17 mouse cellular contexts compared by ENCODE assay signal in genomic region chr15:85693819-85694218, GRCm38 (mm10). TPM values are rescaled to one million over a fixed set of nuclear protein-coding genes. Genes with fewer than 3 reads are reported as not detected.
"Had no signal": no experiment of that assay in that cellular context is flagged by ENCODE, and none has a peak within 500 bp of the region (broad histone marks: within the 10 kb centered on the region; RNA-seq: fewer than 3 reads in every experiment).

No protein-coding gene starts in this region.

- ATAC-seq: midbrain, embryonic 13.5 days; midbrain, embryonic 15.5 days had no signal

- H3K4me2 ChIP-seq: lung, embryonic 14.5 days; midbrain, embryonic 13.5 days; midbrain, embryonic 15.5 days; neural tube, embryonic 12.5 days; stomach, embryonic 15.5 days had no signal

- DNase-seq: lung, adult 18-20 months; lung, embryonic 14.5 days; lung, postnatal 10 days; lung, postnatal 4 days; right cerebral cortex, postnatal 14 days; thymus, adult 2 months; thymus, postnatal 25 days; thymus, postnatal 4 days had no signal

- H3K4me1 ChIP-seq: stomach, embryonic 15.5 days had no signal

- H3K36me3 ChIP-seq: midbrain, embryonic 10.5 days had no signal

- H3K27me3 ChIP-seq: midbrain, embryonic 15.5 days; stomach, embryonic 15.5 days had no signal

- H3K4me3 ChIP-seq: midbrain, embryonic 10.5 days; midbrain, embryonic 13.5 days; midbrain, embryonic 15.5 days; neural tube, embryonic 12.5 days; stomach, embryonic 15.5 days had no signal

- H3K27ac ChIP-seq: midbrain, embryonic 10.5 days; midbrain, embryonic 13.5 days; midbrain, embryonic 15.5 days; neural tube, embryonic 12.5 days; stomach, embryonic 15.5 days; stomach, postnatal 0 days had no signal

- H3K9ac ChIP-seq: lung, embryonic 14.5 days; midbrain, embryonic 13.5 days; midbrain, embryonic 15.5 days; neural tube, embryonic 12.5 days; stomach, embryonic 15.5 days had no signal

- H3K9me3 ChIP-seq: midbrain, embryonic 10.5 days; midbrain, embryonic 13.5 days; midbrain, embryonic 15.5 days; neural tube, embryonic 12.5 days; stomach, embryonic 15.5 days had no signal

RNA-seq across cellular contexts. Expression of gene Ppara, which starts 41.0 kb away (rescaled TPM):
- total RNA-seq: megakaryocyte, adult 5-6 weeks; megakaryocyte-erythroid progenitor cell, adult 5-6 weeks; monocyte, adult 5-6 weeks had no signal
